Mouse (Mus musculus) layer of hippocampus, adult 9-10 months (tissue): ENCODE measurements around the gene Parpbp.
A peak's percentile ranks its signal among the peaks of the same experiment; 100 is the strongest.

ENCODE experiments used
- DNase-seq: peaks from one replicate; pipeline ENCODE4 v3.0.0; 2022; ENCODE audit warnings: low spot score

The Parpbp gene

GRCm38 (mm10) chr10:88146707-88147477, at the start of gene Parpbp, which contains the start of gene Nup37:
Gene Parpbp, minus strand, starts transcription at chr10:88146941.
Gene Nup37, plus strand, starts transcription at chr10:88146992.
- peak; percentile 47 for DNase-seq

- no peak for DNase-seq
Observed at GRCm38 (mm10) chr10:88167438-88168077, 20.8 kb upstream of the Parpbp start.

- DNase-seq, result no peak
Observed at GRCm38 (mm10) chr10:88166158-88166557, 19.4 kb upstream of the Parpbp start.

- no peak for DNase-seq
Observed at GRCm38 (mm10) chr10:88162676-88163075, 15.9 kb upstream of the Parpbp start.

- DNase-seq, result no peak
Observed at GRCm38 (mm10) chr10:88162096-88162495, 15.4 kb upstream of the Parpbp start.

GRCm38 (mm10) chr10:88151658-88152057, 4.9 kb upstream of the Parpbp start:
- DNase-seq, result no peak

GRCm38 (mm10) chr10:88150381-88150780, 3.6 kb upstream of the Parpbp start:
- DNase-seq, result no peak

GRCm38 (mm10) chr10:88146187-88146586, 554 bp downstream of the Parpbp start:
- DNase-seq, result no peak

GRCm38 (mm10) chr10:88135630-88136029, 11.1 kb downstream of the Parpbp start:
- DNase-seq, result no peak

GRCm38 (mm10) chr10:88119721-88120120, 27.0 kb downstream of the Parpbp start:
- no peak for DNase-seq

- no peak for DNase-seq
Observed at GRCm38 (mm10) chr10:88113290-88113689, 33.5 kb downstream of the Parpbp start.

- no peak for DNase-seq
Observed at GRCm38 (mm10) chr10:88106169-88106568, 40.6 kb downstream of the Parpbp start.

- no peak for DNase-seq
Observed at GRCm38 (mm10) chr10:88090772-88091171, 56.0 kb downstream of the Parpbp start, which contains the start of gene Pmch. Gene Pmch, plus strand, starts transcription at chr10:88091072.

- DNase-seq, result no peak
Observed at GRCm38 (mm10) chr10:88067377-88067776, 79.4 kb downstream of the Parpbp start.

- DNase-seq, result no peak
Observed at GRCm38 (mm10) chr10:88064872-88065271, 81.9 kb downstream of the Parpbp start.

- DNase-seq, result no peak
Observed at GRCm38 (mm10) chr10:88063436-88063835, 83.3 kb downstream of the Parpbp start.

GRCm38 (mm10) chr10:88056950-88057649, 89.6 kb downstream of the Parpbp start:
- DNase-seq, result peak; percentile 20

- no peak for DNase-seq
Observed at GRCm38 (mm10) chr10:88054233-88054985, 92.3 kb downstream of the Parpbp start.

- no peak for DNase-seq
Observed at GRCm38 (mm10) chr10:88046098-88046771, 100.5 kb downstream of the Parpbp start.

- no peak for DNase-seq
Observed at GRCm38 (mm10) chr10:88044297-88044696, 102.4 kb downstream of the Parpbp start.
